Comparison of ENCODE assay signal across 9 mouse cellular contexts in genomic region chr1:172129108-172129507, GRCm38 (mm10). TPM values are rescaled to one million over a fixed set of nuclear protein-coding genes. Genes with fewer than 3 reads are reported as not detected.
DNase-seq lines count a peak whose midpoint lies in the region; ATAC-seq and TF ChIP-seq lines count a peak whose summit lies in the region.
"Had no signal": no experiment of that assay in that cellular context is flagged by ENCODE, and none has a peak within 500 bp of the region (broad histone marks: within the 10 kb centered on the region; RNA-seq: fewer than 3 reads in every experiment).

No protein-coding gene starts in this region.

- peak; percentile 58 for TF ChIP-seq CTCF in hindbrain, postnatal 0 days (IDR thresholded peaks at IDR 0.05; ENCODE audit: low read depth)
- peak; percentile 70 for TF ChIP-seq CTCF in midbrain, postnatal 0 days (IDR thresholded peaks at IDR 0.05)

- peak; percentile 62 for DNase-seq in hindbrain, postnatal 0 days (ENCODE audit: low spot score)
- no peak for DNase-seq in hindbrain, embryonic 10.5 days (ENCODE audit: low spot score)
- peak; percentile 44 for DNase-seq in midbrain, postnatal 0 days (ENCODE audit: low spot score)
- DNase-seq in midbrain, embryonic 10.5 days (ENCODE audit: low spot score), result no peak
- peak; percentile 69 for DNase-seq in brain, adult 2 months (ENCODE audit: low read depth, low spot score)
- peak; percentile 49 for DNase-seq in right cerebral cortex, postnatal 14 days
- no peak for DNase-seq in spleen, postnatal 10 days (ENCODE audit: low spot score in 2 of 2)
- DNase-seq in urinary bladder, postnatal 14 days (ENCODE audit: low spot score), result no peak
- DNase-seq: kidney, adult 18-20 months had no signal

- no peak overlapping the region for H3K27ac ChIP-seq in hindbrain, postnatal 0 days
- H3K27ac ChIP-seq in hindbrain, embryonic 10.5 days, result no peak overlapping the region
- no peak overlapping the region for H3K27ac ChIP-seq in midbrain, postnatal 0 days (ENCODE audit: low read depth, low read length)
- H3K27ac ChIP-seq in midbrain, embryonic 10.5 days (replicated peaks), result no peak overlapping the region

- no peak for ATAC-seq in hindbrain, postnatal 0 days
- no peak for ATAC-seq in midbrain, postnatal 0 days (ENCODE audit: low FRiP score)

- H3K36me3 ChIP-seq in hindbrain, postnatal 0 days (ENCODE audit: insufficient read depth, low read length), result peaks cover 39% of the 10 kb centered on the region
- peaks cover 57% of the 10 kb centered on the region for H3K36me3 ChIP-seq in hindbrain, embryonic 10.5 days
- H3K36me3 ChIP-seq in midbrain, postnatal 0 days (ENCODE audit: insufficient read depth, low read length), result peaks cover 35% of the 10 kb centered on the region
- H3K36me3 ChIP-seq in midbrain, embryonic 10.5 days, result peaks cover 57% of the 10 kb centered on the region

- H3K4me3 ChIP-seq in hindbrain, postnatal 0 days (ENCODE audit: low read length), result no peak overlapping the region
- no peak overlapping the region for H3K4me3 ChIP-seq in hindbrain, embryonic 10.5 days
- H3K4me3 ChIP-seq in midbrain, postnatal 0 days (ENCODE audit: low read depth, low read length), result no peak overlapping the region
- H3K4me3 ChIP-seq in midbrain, embryonic 10.5 days, result no peak overlapping the region

- peaks cover 6% of the 10 kb centered on the region for H3K4me1 ChIP-seq in hindbrain, postnatal 0 days (ENCODE audit: insufficient read depth, low read length)
- H3K4me1 ChIP-seq in hindbrain, embryonic 10.5 days (replicated peaks), result peaks cover 21% of the 10 kb centered on the region
- 0 out of 2 replicates have a peak, but pooled peaks cover 9% of the 10 kb centered on the region for H3K4me1 ChIP-seq in midbrain, postnatal 0 days (ENCODE audit: insufficient read depth, low read length)
- H3K4me1 ChIP-seq in midbrain, embryonic 10.5 days, result peaks cover 14% of the 10 kb centered on the region

- H3K9ac ChIP-seq in hindbrain, postnatal 0 days (replicated peaks; ENCODE audit: low read length), result no peak overlapping the region
- no peak overlapping the region for H3K9ac ChIP-seq in midbrain, postnatal 0 days (replicated peaks; ENCODE audit: low read length, poor library complexity, severe bottlenecking)

- WGBS in hindbrain, postnatal 0 days, result 63% methylated on average over 2 of the region's 2 CpGs
- WGBS in hindbrain, embryonic 10.5 days, result 76% methylated on average over 2 of the region's 2 CpGs
- 53% methylated on average over 2 of the region's 2 CpGs for WGBS in midbrain, postnatal 0 days
- 73% methylated on average over 2 of the region's 2 CpGs for WGBS in midbrain, embryonic 10.5 days

- H3K27me3 ChIP-seq in hindbrain, postnatal 0 days (ENCODE audit: insufficient read depth, low read length), result no peaks in the 10 kb centered on the region
- no peaks in the 10 kb centered on the region for H3K27me3 ChIP-seq in hindbrain, embryonic 10.5 days (ENCODE audit: insufficient read depth, poor library complexity, severe bottlenecking)
- no peaks in the 10 kb centered on the region for H3K27me3 ChIP-seq in midbrain, postnatal 0 days (ENCODE audit: insufficient read depth, low read length)
- H3K27me3 ChIP-seq in midbrain, embryonic 10.5 days (ENCODE audit: low read depth, poor library complexity, severe bottlenecking), result no peaks in the 10 kb centered on the region

- no peak overlapping the region for H3K4me2 ChIP-seq in hindbrain, postnatal 0 days (ENCODE audit: low read depth, low read length)
- no peak overlapping the region for H3K4me2 ChIP-seq in midbrain, postnatal 0 days (ENCODE audit: low read depth, low read length, poor library complexity, severe bottlenecking)

- no peaks in the 10 kb centered on the region for H3K9me3 ChIP-seq in hindbrain, postnatal 0 days (ENCODE audit: low read length)
- no peaks in the 10 kb centered on the region for H3K9me3 ChIP-seq in hindbrain, embryonic 10.5 days
- no peaks in the 10 kb centered on the region for H3K9me3 ChIP-seq in midbrain, postnatal 0 days (ENCODE audit: low read length)
- H3K9me3 ChIP-seq in midbrain, embryonic 10.5 days (replicated peaks), result no peaks in the 10 kb centered on the region

RNA-seq across cellular contexts. Expression of gene Pex19, which starts 2.6 kb away (rescaled TPM):
- total RNA-seq in hindbrain, postnatal 0 days (2014; rRNA removed), result 185 and 203 TPM in 2 replicates
- polyA plus RNA-seq in hindbrain, postnatal 0 days (2015; fragmentation: Nextera tagmentation; extraction: Ambion mirVana), result 140 and 144 TPM in 2 replicates
- 183 and 210 TPM in 2 replicates for polyA plus RNA-seq in hindbrain, embryonic 10.5 days (2016; fragmentation: Nextera tagmentation; extraction: Ambion mirVana)
- 154 and 200 TPM in 2 replicates for total RNA-seq in midbrain, postnatal 0 days (2014; rRNA removed)
- polyA plus RNA-seq in midbrain, postnatal 0 days (2015; fragmentation: Nextera tagmentation; extraction: Ambion mirVana), result 140 and 146 TPM in 2 replicates
- polyA plus RNA-seq in midbrain, embryonic 10.5 days (2016; fragmentation: Nextera tagmentation; extraction: Ambion mirVana), result 166 and 175 TPM in 2 replicates

RNA-seq across cellular contexts. Expression of gene Dcaf8, which starts 18.8 kb away (rescaled TPM):
- 67.1 and 73.0 TPM in 2 replicates for total RNA-seq in hindbrain, postnatal 0 days (2014; rRNA removed)
- polyA plus RNA-seq in hindbrain, postnatal 0 days (2015; fragmentation: Nextera tagmentation; extraction: Ambion mirVana), result 73.1 and 79.1 TPM in 2 replicates
- 120 and 125 TPM in 2 replicates for polyA plus RNA-seq in hindbrain, embryonic 10.5 days (2016; fragmentation: Nextera tagmentation; extraction: Ambion mirVana)
- 64.6 and 72.8 TPM in 2 replicates for total RNA-seq in midbrain, postnatal 0 days (2014; rRNA removed)
- polyA plus RNA-seq in midbrain, postnatal 0 days (2015; fragmentation: Nextera tagmentation; extraction: Ambion mirVana), result 66.8 and 67.6 TPM in 2 replicates
- polyA plus RNA-seq in midbrain, embryonic 10.5 days (2016; fragmentation: Nextera tagmentation; extraction: Ambion mirVana), result 124 and 138 TPM in 2 replicates

RNA-seq across cellular contexts. Expression of gene Ncstn, which starts 46.5 kb away (rescaled TPM):
- 77.5 and 86.9 TPM in 2 replicates for total RNA-seq in hindbrain, postnatal 0 days (2014; rRNA removed)
- 95.0 and 101 TPM in 2 replicates for polyA plus RNA-seq in hindbrain, postnatal 0 days (2015; fragmentation: Nextera tagmentation; extraction: Ambion mirVana)
- 112 and 127 TPM in 2 replicates for polyA plus RNA-seq in hindbrain, embryonic 10.5 days (2016; fragmentation: Nextera tagmentation; extraction: Ambion mirVana)
- 70.3 and 78.7 TPM in 2 replicates for total RNA-seq in midbrain, postnatal 0 days (2014; rRNA removed)
- polyA plus RNA-seq in midbrain, postnatal 0 days (2015; fragmentation: Nextera tagmentation; extraction: Ambion mirVana), result 93.3 and 93.7 TPM in 2 replicates
- polyA plus RNA-seq in midbrain, embryonic 10.5 days (2016; fragmentation: Nextera tagmentation; extraction: Ambion mirVana), result 106 and 129 TPM in 2 replicates

RNA-seq across cellular contexts. Expression of gene Copa, which starts 46.8 kb away (rescaled TPM):
- total RNA-seq in hindbrain, postnatal 0 days (2014; rRNA removed), result 189 and 191 TPM in 2 replicates
- 136 and 142 TPM in 2 replicates for polyA plus RNA-seq in hindbrain, postnatal 0 days (2015; fragmentation: Nextera tagmentation; extraction: Ambion mirVana)
- polyA plus RNA-seq in hindbrain, embryonic 10.5 days (2016; fragmentation: Nextera tagmentation; extraction: Ambion mirVana), result 173 and 187 TPM in 2 replicates
- 207 and 225 TPM in 2 replicates for total RNA-seq in midbrain, postnatal 0 days (2014; rRNA removed)
- polyA plus RNA-seq in midbrain, postnatal 0 days (2015; fragmentation: Nextera tagmentation; extraction: Ambion mirVana), result 149 and 155 TPM in 2 replicates
- 175 and 206 TPM in 2 replicates for polyA plus RNA-seq in midbrain, embryonic 10.5 days (2016; fragmentation: Nextera tagmentation; extraction: Ambion mirVana)

Comparison
In these comparisons a context has a peak if more than half of its experiments do, and no peak if none do; other contexts are left out.
1. DNase-seq: peak in hindbrain, postnatal 0 days (single experiment), midbrain, postnatal 0 days (single experiment), brain, adult 2 months (single experiment) and right cerebral cortex, postnatal 14 days (single experiment); none in hindbrain, embryonic 10.5 days (single experiment), midbrain, embryonic 10.5 days (single experiment), spleen, postnatal 10 days (0 of 2) and urinary bladder, postnatal 14 days (single experiment).